Mouse (Mus musculus) olfactory bulb, adult 2 months (tissue): ENCODE measurements around the gene Ldlrap1.

ENCODE experiments used
- CTCF ChIP-seq: fragments of 200-500 bp; IDR thresholded peaks from 2 replicates; pipeline ENCODE4 v1.5.1; 2012; ENCODE audit warnings: low read depth, mild to moderate bottlenecking, low read length, moderate library complexity; ENCODE audit not compliant: insufficient read depth
- POLR2A ChIP-seq: fragments of 200-500 bp; IDR thresholded peaks from 2 replicates; pipeline ENCODE4 v1.6.1; 2012; ENCODE audit warnings: mild to moderate bottlenecking, low read depth, low read length, moderate library complexity; ENCODE audit not compliant: insufficient read depth

DNA sequence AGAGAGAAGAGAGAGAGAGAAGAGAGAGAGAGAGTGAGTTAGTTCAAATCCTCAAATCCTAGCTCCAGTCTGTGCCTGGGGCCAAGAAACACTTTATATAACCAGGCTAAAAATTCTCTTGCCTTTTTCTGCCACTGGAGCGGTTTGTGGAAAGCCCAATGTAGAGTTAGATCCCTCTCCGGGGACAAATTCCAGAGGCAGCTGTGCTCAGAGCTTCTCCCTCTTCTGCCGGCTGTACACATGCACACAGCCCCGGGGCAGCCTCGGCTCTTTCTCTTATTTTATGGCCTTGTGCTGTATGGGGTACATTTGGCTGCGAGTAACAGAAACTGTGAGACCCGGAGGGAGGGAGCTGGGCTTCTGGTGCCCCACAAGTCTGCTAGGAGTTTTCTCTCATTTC is 31.7 kb downstream of the Ldlrap1 start:
- TF ChIP-seq CTCF (no peak), POLR2A (no peak)
